Mouse (Mus musculus) hindbrain, embryonic 10.5 days (tissue): ENCODE results near the gene Zfyve19. TPM values are rescaled to one million over a fixed set of nuclear protein-coding genes. Genes with fewer than 3 reads are reported as not detected.
A peak's percentile ranks its signal among the peaks of the same experiment; 100 is the strongest.

ENCODE experiments used
- DNase-seq: peaks from one replicate; pipeline ENCODE4 v3.0.0-alpha.2; 2017; ENCODE audit warnings: low spot score
- H3K27ac ChIP-seq: fragments of 300-500 bp; sonication (generic); 2 replicates; pipeline ENCODE4 v1.5.1; 2016; ENCODE audit warnings: mild to moderate bottlenecking, moderate library complexity
- H3K27me3 ChIP-seq: fragments of 300-500 bp; sonication (generic); 2 replicates; pipeline ENCODE4 v1.6.1; 2016; ENCODE audit warnings: mild to moderate bottlenecking; ENCODE audit not compliant: poor library complexity, insufficient read depth, severe bottlenecking
- H3K36me3 ChIP-seq: fragments of 300-500 bp; sonication (generic); 2 replicates; pipeline ENCODE4 v1.6.1; 2016; ENCODE audit warnings: mild to moderate bottlenecking, moderate library complexity
- H3K4me1 ChIP-seq: fragments of 300-500 bp; sonication (generic); replicated peaks from 2 replicates; pipeline ENCODE4 v1.6.1; 2016; ENCODE audit warnings: mild to moderate bottlenecking
- H3K4me3 ChIP-seq: fragments of 300-500 bp; sonication (generic); 2 replicates; pipeline ENCODE4 v1.5.1; 2016; ENCODE audit warnings: mild to moderate bottlenecking, moderate library complexity
- H3K9me3 ChIP-seq: fragments of 300-500 bp; sonication (generic); 2 replicates; pipeline ENCODE4 v1.6.1; 2016; ENCODE audit warnings: mild to moderate bottlenecking, moderate library complexity
- WGBS: fragments of 180-500 bp; shearing (Covaris S2); methylation state at CpG from one replicate; pipeline ENCODE4 v1.1.7; 2016; 5-methylcytosine and 5-hydroxymethylcytosine counted together
- polyA plus RNA-seq: library from polyadenylated mRNA; unstranded; fragments of >200 nt; fragmentation: Nextera tagmentation; extraction: Ambion mirVana; gene quantifications from 2 replicates; pipeline ENCODE4 v1.2.1, GENCODE M21; 2016

Gene Zfyve19
- polyA plus RNA-seq, result 52.2 and 57.4 TPM in 2 replicates

DNA sequence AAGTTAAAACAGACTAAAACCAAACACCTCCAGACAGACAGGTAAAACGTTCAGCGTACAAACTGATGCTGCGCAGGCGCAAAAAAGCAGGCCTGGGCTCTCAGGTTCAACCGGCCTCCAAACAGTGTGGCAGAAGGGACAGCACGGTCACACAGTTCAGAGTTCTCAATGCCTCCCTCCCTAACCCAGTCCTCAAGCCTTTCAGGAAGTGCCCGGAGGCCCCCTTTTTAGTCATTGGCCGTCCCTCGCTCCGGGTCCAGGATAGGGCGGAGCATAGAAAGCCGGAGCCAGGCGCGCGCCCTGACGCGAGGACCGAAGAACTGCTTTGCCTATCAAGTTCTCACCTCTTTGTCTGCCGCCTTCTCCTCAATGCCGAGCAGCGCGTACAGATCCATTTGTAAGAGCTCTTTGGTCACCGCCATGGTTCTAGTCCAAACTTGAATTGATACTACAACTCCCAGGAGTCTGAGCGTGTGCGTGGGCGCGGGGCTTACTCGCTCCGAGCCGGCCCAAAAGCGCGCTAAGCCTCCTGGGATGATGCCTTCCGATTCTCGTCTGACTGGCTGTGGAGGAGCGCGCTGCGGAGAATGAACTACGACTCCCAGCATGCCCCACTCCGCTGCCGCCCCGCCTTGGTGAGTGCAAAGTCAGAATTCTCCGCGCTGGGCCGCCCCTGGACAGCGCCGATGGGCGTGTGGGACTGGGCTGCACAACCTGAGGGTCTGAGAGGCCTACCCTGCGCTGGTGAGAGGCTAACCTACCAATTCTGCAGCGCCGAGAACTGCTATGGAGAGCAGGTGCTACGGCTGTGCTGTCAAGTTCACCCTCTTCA, at the start of gene Zfyve19, which contains the start of gene Dnajc17:
Gene Zfyve19 (plus strand): TSS at position 274 of the 832 bp plus-strand sequence.
Gene Dnajc17 (minus strand): TSS at position 452 of the 832 bp plus-strand sequence.
- H3K27me3 ChIP-seq, result no peaks in the 10 kb centered on the region
- H3K36me3 ChIP-seq, result peaks cover 34% of the 10 kb centered on the region
- H3K4me3 ChIP-seq, result peak within 1 kb of the TSS; percentile 71
- H3K27ac ChIP-seq, result peak within 1 kb of the TSS; percentile 91
- H3K4me1 ChIP-seq, result peaks cover 24% of the 10 kb centered on the region
- H3K9me3 ChIP-seq, result no peaks in the 10 kb centered on the region
- WGBS, result under 1% methylated on average over 51 of the region's 51 CpGs
- peak; percentile 96 for DNase-seq

DNA sequence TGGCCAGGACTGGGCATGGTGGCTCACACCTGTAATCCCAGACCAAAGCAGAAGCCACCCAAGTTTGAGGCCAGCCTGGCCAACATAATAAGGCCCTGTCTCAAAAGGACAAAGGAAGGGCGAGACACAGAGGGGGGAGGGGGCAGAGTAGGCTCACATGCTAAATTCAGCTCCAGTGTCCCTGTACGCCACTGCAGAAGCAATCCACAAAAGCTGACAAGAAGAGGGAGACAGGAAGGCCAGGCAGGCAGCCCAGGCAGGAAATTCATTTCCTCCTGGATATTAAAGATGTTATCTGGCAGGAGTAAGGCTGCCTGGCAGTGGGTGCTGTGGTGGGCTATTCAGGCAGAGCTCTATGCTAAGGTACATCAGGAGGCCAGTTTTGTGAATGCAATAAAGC, 47.2 kb upstream of the Zfyve19 start:
- 36% methylated on average over 2 of the region's 2 CpGs for WGBS
- Histone ChIP-seq H3K4me1 (peaks cover 16% of the 10 kb centered on the region), H3K27ac (peak overlapping the region; percentile 35; the same call in 1 of the 2 replicates), H3K4me3 (no peak overlapping the region), H3K27me3 (peaks cover 24% of the 10 kb centered on the region), H3K9me3 (no peaks in the 10 kb centered on the region), H3K36me3 (no peaks in the 10 kb centered on the region)
- no peak for DNase-seq

DNA sequence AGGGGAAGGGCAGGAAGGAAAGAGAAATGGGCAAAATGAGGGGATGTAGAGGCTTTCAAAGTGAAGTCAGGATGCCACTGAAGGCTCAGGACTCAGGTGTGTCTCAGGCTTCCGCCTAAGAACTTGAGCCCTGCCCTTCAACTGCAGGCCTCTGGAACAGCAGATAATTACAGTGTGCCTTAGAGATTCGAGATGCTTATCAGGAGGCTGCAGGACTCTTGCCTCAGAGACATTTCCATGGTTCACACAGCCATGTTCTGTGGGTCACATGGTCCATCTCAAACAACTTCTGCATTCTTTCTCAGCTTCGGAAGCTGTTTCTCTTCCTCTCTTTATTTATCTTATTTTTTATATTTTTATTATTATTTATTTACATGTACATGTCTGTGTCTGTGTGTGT, 45.3 kb upstream of the Zfyve19 start:
- WGBS, result 70% methylated on average over 3 of the region's 3 CpGs
- H3K27ac ChIP-seq, result no peak overlapping the region
- no peak for DNase-seq

DNA sequence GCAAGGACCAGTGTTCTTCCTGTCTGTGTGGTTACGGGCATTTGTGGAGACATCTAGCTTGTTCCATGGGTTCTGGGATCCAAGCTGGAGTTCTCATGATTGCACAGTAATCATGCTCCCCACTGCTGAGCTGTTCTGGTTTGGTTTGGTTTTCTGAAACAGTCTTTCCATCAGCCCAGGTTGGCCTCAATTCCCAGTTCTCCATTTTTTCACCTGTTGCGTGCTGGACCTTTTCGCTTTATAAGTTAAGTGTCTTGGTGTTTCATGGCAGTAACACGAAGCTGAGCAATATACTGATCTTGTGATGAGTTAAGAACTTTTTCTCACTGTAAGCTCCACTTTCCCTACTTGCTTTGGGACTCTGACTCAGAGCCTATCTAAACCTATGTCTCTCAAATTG, 44.4 kb upstream of the Zfyve19 start:
- WGBS, result 87% methylated on average over 4 of the region's 4 CpGs
- Histone ChIP-seq H3K4me3 (no peak overlapping the region), H3K4me1 (peaks cover 23% of the 10 kb centered on the region), H3K36me3 (no peaks in the 10 kb centered on the region), H3K9me3 (no peaks in the 10 kb centered on the region), H3K27ac (no peak overlapping the region), H3K27me3 (peaks cover 51% of the 10 kb centered on the region)
- no peak for DNase-seq

More for the DNA sequence above, 45.3 kb upstream of the Zfyve19 start:
- Histone ChIP-seq H3K27me3 (peaks cover 43% of the 10 kb centered on the region), H3K9me3 (no peaks in the 10 kb centered on the region), H3K4me1 (peaks cover 23% of the 10 kb centered on the region), H3K36me3 (no peaks in the 10 kb centered on the region), H3K4me3 (no peak overlapping the region)

DNA sequence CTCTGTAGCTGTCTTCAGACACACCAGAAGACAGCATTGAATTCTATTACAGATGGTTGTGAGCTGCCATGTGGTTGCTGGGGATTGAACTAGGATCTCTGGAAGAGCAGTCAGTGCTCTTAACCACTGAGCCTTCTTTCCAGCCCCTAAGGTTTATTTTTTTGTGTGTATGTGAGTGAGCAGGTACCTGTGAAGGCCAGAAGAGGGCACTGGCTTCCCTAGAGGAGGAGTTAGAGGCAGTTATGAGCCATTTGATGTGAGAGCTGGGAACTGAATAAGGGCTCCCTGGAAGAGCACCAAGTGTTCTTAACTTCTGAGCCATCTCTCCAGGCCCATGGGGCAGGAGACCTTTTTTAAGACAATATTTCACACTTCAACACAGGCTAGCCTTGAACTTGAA, 43.0 kb upstream of the Zfyve19 start:
- H3K27me3 ChIP-seq, result peaks cover 59% of the 10 kb centered on the region
- DNase-seq, result no peak
- H3K9me3 ChIP-seq, result no peaks in the 10 kb centered on the region
- no peak overlapping the region for H3K27ac ChIP-seq
- no peak overlapping the region for H3K4me3 ChIP-seq
- H3K4me1 ChIP-seq, result peaks cover 23% of the 10 kb centered on the region
- no peaks in the 10 kb centered on the region for H3K36me3 ChIP-seq

DNA sequence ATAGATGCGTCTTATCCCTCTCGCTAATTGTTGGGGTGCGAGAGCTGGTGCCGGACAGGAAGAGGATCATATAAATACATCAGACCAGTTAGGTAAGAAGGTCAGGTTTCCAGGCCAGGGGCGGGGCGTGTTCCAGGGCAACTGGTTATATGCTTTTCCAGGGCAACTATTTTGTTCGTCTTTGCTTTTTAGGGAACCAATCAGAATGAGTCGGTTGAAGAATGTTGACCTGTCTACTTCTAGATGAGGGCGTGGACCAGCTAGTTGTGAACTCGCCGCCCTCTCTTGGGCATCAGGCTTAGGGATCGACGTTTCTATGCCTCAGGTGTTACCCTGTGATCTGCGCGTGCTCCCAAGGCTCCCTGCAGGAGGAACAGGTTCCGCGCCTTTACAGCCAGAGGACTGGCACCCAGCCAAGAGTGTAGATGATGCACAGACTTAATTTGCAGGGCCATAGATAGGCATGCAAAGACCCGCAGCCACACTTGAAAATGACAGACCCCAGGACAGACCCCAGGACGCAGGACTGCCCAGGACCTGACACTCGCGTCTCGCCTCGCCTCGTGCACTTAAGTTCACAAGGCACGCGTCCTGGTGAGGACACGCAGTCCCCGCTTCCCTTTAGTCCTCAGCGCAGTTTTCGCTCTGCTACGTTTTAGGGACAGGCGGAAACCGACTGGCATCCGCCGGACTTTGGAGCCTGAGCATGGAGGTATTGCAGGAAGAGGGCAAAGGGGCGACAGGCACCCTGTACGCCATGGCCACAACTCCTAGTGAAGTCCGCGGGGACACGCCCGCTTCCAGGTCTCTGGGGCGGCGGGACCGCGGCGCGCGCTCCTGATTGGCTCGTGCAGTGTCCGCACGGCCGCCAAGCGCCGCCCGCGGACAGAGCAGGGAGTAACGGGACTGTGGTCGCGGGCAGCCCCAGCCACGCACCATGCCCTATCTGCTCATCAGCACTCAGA, 41.2 kb upstream of the Zfyve19 start, which contains the start of gene Gchfr:
Gene Gchfr (plus strand): TSS at position 873 of the 965 bp plus-strand sequence.
- peaks cover 59% of the 10 kb centered on the region for H3K27me3 ChIP-seq
- peak within 1 kb of the TSS; percentile 64 for H3K27ac ChIP-seq
- peak; percentile 73 for DNase-seq
- peak within 1 kb of the TSS; percentile 68 for H3K4me3 ChIP-seq
- peaks cover 23% of the 10 kb centered on the region for H3K4me1 ChIP-seq
- H3K9me3 ChIP-seq, result no peaks in the 10 kb centered on the region
- H3K36me3 ChIP-seq, result peaks cover 5% of the 10 kb centered on the region; the same call in 1 of the 2 replicates
- WGBS, result under 1% methylated on average over 60 of the region's 60 CpGs

DNA sequence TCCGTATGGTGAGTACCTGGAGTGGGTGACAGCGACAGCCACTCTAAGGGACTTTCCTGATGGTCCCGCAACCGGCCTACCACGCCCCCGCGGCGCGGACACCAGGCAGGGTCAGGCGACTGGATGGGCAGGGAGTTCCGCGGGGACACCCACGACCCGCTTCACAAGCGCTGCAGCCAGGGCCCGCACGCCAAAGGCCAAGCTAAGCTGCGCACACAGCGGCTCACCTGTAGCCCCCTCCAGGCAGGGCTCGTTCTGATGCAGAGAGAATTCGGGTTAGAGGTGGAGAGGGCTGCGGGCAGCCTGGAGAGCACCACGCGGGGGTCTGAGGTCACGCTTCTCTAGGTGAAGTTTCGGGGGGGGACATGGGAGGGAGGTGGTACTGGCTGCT, 40.6 kb upstream of the Zfyve19 start:
- Histone ChIP-seq H3K9me3 (no peaks in the 10 kb centered on the region), H3K27me3 (peaks cover 59% of the 10 kb centered on the region), H3K36me3 (peaks cover 9% of the 10 kb centered on the region; the same call in 1 of the 2 replicates), H3K27ac (peak overlapping the region; percentile 64), H3K4me1 (peaks cover 30% of the 10 kb centered on the region), H3K4me3 (peak overlapping the region; percentile 68)
- WGBS, result 3% methylated on average over 26 of the region's 26 CpGs
- no peak for DNase-seq

DNA sequence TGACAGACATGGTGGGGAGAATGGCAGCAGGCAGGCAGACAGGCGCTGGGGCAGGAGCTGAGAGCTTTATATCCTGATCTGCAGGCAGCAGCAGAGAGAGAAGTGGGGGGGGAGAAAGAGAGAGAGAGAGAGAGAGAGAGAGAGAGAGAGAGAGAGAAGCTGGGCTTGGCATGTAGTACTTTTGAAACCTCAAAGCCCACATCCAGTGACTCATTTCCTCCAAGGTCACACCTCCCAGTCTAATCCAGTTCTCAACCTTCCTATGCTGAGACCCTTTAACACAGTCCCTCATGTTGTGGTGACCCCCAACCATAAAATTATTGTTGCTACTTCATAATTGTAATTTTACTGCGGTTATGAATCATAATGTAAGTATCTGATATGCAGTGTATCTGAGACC, 38.1 kb upstream of the Zfyve19 start:
- 90% methylated on average over 2 of the region's 2 CpGs for WGBS
- Histone ChIP-seq H3K9me3 (no peaks in the 10 kb centered on the region), H3K36me3 (peaks cover 9% of the 10 kb centered on the region), H3K4me3 (no peak overlapping the region), H3K27me3 (peaks cover 45% of the 10 kb centered on the region), H3K27ac (no peak overlapping the region), H3K4me1 (peaks cover 54% of the 10 kb centered on the region)
- no peak for DNase-seq

DNA sequence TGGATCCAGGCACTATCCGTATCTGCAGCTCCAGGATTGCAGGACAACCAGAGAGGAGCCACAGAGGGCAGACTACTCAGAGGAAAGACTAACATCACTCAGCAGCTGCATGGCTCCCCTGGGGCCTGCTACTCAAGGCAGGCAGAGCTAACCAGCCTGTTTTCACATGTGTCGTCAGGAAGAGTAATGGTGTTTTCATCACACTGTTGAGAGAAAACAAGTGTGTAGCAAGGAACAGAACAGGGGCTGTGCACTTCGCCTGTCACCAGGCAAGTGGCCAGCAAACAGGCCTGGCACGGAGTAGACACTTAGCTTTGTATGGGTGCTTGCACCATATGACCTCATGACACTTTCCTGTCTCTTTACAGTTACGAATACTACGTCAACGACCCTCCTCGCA, 36.8 kb upstream of the Zfyve19 start:
- Histone ChIP-seq H3K27me3 (peaks cover 32% of the 10 kb centered on the region), H3K9me3 (no peaks in the 10 kb centered on the region), H3K4me3 (no peak overlapping the region), H3K27ac (no peak overlapping the region), H3K36me3 (peaks cover 9% of the 10 kb centered on the region), H3K4me1 (peaks cover 52% of the 10 kb centered on the region)
- 75% methylated on average over 8 of the region's 8 CpGs for WGBS
- no peak for DNase-seq

DNA sequence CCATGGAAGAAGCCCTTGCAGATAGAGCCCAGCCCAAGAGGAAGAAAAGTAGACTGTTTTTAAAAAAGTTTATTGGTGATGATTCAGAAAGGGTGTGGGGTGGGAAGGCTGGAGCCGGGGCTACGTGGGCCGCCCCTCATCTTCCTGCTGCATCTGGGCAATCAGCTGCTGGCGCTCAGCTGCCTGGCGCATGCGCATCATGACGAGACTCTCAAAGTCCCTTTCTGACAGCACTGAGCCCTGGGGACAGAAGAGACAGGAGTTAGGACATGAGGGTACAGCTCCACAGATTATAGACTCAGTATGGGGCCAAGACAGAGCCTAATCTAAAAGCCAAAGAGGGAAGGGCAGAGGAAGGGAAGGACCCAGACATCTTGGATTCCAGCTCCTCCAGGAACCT, 36.0 kb upstream of the Zfyve19 start:
- WGBS, result 87% methylated on average over 7 of the region's 7 CpGs
- Histone ChIP-seq H3K4me3 (no peak overlapping the region), H3K4me1 (peaks cover 43% of the 10 kb centered on the region), H3K36me3 (peaks cover 16% of the 10 kb centered on the region), H3K9me3 (no peaks in the 10 kb centered on the region), H3K27ac (peak overlapping the region; percentile 14; the same call in 1 of the 2 replicates), H3K27me3 (peaks cover 23% of the 10 kb centered on the region)
- DNase-seq, result no peak

DNA sequence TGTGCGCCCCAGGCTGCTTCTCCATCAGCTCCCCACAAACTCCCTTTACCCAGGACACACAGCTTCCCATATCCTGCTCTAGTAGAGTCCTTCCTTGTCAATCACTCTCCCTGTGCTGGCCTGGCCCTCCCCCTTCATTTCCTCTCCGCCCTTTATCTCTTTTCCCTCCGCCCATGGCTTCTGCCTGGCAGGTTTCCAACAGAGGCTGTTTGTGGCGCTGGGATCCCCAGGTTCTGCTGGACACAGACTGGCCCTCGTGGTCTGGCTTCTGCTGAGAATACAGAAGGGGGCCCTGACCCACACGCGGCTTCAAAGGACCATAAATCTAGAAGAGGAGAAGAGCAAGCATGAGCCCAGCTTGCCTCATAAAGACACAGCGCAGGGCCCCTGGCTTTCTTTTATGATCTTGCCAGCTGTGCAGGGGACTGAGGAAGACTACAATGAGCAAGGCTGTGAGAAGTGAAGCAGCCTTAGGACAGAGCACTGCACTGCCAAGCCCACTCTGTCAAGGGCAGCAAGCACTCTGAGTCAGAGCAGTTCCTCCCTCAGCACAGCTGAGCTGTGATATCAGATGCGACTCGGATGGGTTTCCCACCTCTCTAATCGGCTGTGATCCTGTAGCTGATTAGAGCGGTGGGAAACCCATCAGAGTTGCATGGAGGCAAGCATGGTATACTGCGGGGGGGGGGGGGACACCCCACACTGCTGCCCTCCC, 35.4 kb upstream of the Zfyve19 start:
- Histone ChIP-seq H3K4me1 (peaks cover 38% of the 10 kb centered on the region), H3K36me3 (peaks cover 21% of the 10 kb centered on the region), H3K9me3 (no peaks in the 10 kb centered on the region), H3K27me3 (peaks cover 17% of the 10 kb centered on the region), H3K4me3 (no peak overlapping the region), H3K27ac (peak overlapping the region; percentile 14)
- no peak for DNase-seq
- WGBS, result 28% methylated on average over 13 of the region's 13 CpGs
